Mouse (Mus musculus): Measurements from ENCODE around the gene Uqcc1.

The Uqcc1 gene

DNA sequence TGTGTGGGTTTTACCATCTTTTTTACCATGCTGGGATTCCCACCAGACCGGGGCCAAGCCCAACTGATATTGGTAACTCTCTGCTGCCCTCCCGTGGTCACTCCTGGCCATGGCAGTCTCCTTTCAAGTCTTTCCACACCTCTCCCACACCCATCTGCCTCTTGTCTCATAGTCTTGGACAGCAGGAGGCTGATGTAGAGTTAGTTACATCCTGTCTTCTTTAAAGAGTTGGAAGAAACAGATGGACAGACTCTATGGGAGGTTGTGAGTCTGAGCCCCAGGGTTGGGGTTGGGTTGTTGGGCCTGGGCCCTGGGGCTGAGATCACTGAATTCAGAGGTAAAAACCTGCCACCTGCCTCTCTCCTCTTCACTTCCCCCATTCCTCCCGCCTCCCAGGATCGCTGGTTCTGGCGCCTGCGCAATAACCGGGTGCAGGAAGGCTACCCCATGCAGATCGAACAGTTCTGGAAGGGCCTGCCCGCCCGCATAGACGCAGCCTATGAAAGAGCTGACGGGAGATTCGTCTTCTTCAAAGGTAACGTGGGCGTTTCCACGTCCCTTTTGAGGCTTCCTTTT lies 118.2 kb downstream of the Uqcc1 start:
- DNase-seq = peak; percentile 63 to 82

- no peak for DNase-seq
Observed at GRCm38 (mm10) chr2:155809620-155810019, 120.5 kb downstream of the Uqcc1 start.

GRCm38 (mm10) chr2:155807408-155807807 lies 122.7 kb downstream of the Uqcc1 start:
- no peak for DNase-seq

DNA sequence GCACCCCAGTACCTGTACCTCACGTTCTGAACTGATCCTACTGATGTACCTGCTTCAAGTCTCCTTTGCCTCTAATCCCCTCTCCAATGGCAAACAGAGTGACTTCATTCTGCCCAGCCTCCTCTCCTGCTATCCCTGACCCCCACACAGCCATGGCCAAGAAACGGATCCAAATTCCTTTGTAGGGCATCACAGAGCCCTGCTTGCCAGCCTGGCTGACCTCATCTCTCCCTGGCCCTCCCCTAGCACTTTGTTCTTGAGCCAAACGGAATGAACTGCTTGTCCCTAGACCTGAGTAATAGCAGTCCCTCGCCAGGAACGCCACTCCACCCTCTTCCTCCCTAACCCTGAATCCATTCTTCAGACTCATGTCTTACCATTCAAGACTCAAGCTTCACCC lies 123.6 kb downstream of the Uqcc1 start:
- peak; percentile 34 to 51 for DNase-seq

- DNase-seq = no peak
Observed at GRCm38 (mm10) chr2:155805925-155806255, 124.2 kb downstream of the Uqcc1 start.

- peak; percentile 56 to 63 for DNase-seq
Observed at GRCm38 (mm10) chr2:155805231-155805924, 124.7 kb downstream of the Uqcc1 start.

- DNase-seq = no peak
Observed at GRCm38 (mm10) chr2:155804053-155804452, 126.1 kb downstream of the Uqcc1 start.

- DNase-seq = peak in 1 of 2 experiments; percentile 17
Observed at GRCm38 (mm10) chr2:155802761-155803160, 127.3 kb downstream of the Uqcc1 start.

GRCm38 (mm10) chr2:155798613-155799012 lies 131.5 kb downstream of the Uqcc1 start:
- DNase-seq = no peak
